Mouse (Mus musculus) ES-Bruce4 (cell line): ENCODE measurements around the gene Cage1. TPM values are rescaled to one million over a fixed set of nuclear protein-coding genes. Genes with fewer than 3 reads are reported as not detected.

ENCODE experiments used
- H3K27ac ChIP-seq: 2 replicates; pipeline ENCODE4 v1.5.1; 2012; ENCODE audit warnings: low read length, inconsistent platforms; ENCODE audit not compliant: insufficient read depth
- H3K27me3 ChIP-seq: 2 replicates; pipeline ENCODE4 v1.6.1; 2012; ENCODE audit warnings: mild to moderate bottlenecking, low read length, inconsistent platforms; ENCODE audit not compliant: control insufficient read depth, poor library complexity, insufficient read depth, severe bottlenecking
- H3K36me3 ChIP-seq: 2 replicates; pipeline ENCODE4 v1.6.1; 2012; ENCODE audit warnings: inconsistent platforms, mild to moderate bottlenecking, low read length, moderate library complexity; ENCODE audit not compliant: control insufficient read depth, poor library complexity, insufficient read depth, severe bottlenecking
- H3K4me1 ChIP-seq: one replicate; pipeline ENCODE4 v1.8.1; 2011; ENCODE audit warnings: low read length; ENCODE audit not compliant: control insufficient read depth, insufficient read depth
- H3K4me3 ChIP-seq: 2 replicates; pipeline ENCODE4 v1.5.1; 2011; ENCODE audit warnings: low read depth, mild to moderate bottlenecking, low read length
- H3K9ac ChIP-seq: 2 replicates; pipeline ENCODE4 v1.6.1; 2012; ENCODE audit warnings: low read depth, mild to moderate bottlenecking, inconsistent platforms; ENCODE audit not compliant: poor library complexity, severe bottlenecking
- H3K9me3 ChIP-seq: replicated peaks from 2 replicates; pipeline ENCODE4 v1.6.1; 2012; ENCODE audit warnings: mild to moderate bottlenecking, low read length, inconsistent platforms; ENCODE audit not compliant: control insufficient read depth, poor library complexity, insufficient read depth, severe bottlenecking
- CTCF ChIP-seq: IDR thresholded peaks from one replicate; pipeline ENCODE4 v1.8.1; 2011; ENCODE audit warnings: low read depth, low read length
- EP300 ChIP-seq: IDR thresholded peaks from 2 replicates; pipeline ENCODE4 v1.6.1; 2011; ENCODE audit warnings: low read depth, low read length; ENCODE audit not compliant: insufficient read depth
- POLR2A ChIP-seq: IDR thresholded peaks from one replicate; pipeline ENCODE4 v1.8.1; 2011; ENCODE audit warnings: low read length; ENCODE audit not compliant: insufficient read depth
- polyA plus RNA-seq: library from polyadenylated mRNA; stranded (reverse); fragments of >200 nt; gene quantifications from 2 replicates; pipeline ENCODE4 v1.2.4, GENCODE M21; 2011; ENCODE audit warnings: low read depth; ENCODE audit not compliant: missing spikeins, insufficient read depth, insufficient read length

The Cage1 gene
- polyA plus RNA-seq, 1 experiment, result 0.97 TPM

- TF ChIP-seq POLR2A (no peak), CTCF (no peak), EP300 (no peak)
- Histone ChIP-seq H3K4me3 (no peak overlapping the region), H3K36me3 (no peaks in the 10 kb centered on the region), H3K4me1 (no peaks in the 10 kb centered on the region), H3K9me3 (no peaks in the 10 kb centered on the region), H3K9ac (no peak overlapping the region), H3K27ac (no peak overlapping the region), H3K27me3 (no peaks in the 10 kb centered on the region)
Measured at GRCm38 (mm10) chr13:38002461-38002860, 34.4 kb downstream of the Cage1 start.

- Histone ChIP-seq H3K4me3 (no peak overlapping the region), H3K4me1 (no peaks in the 10 kb centered on the region), H3K27me3 (no peaks in the 10 kb centered on the region), H3K9ac (no peak overlapping the region), H3K9me3 (no peaks in the 10 kb centered on the region), H3K36me3 (no peaks in the 10 kb centered on the region), H3K27ac (no peak overlapping the region)
- no peak for TF ChIP-seq EP300
- TF ChIP-seq POLR2A, result no peak
- TF ChIP-seq CTCF, result no peak
Measured at GRCm38 (mm10) chr13:37999713-38000112, 37.2 kb downstream of the Cage1 start.

- TF ChIP-seq EP300, result no peak
- TF ChIP-seq POLR2A, result no peak
- no peak for TF ChIP-seq CTCF
- Histone ChIP-seq H3K9me3 (no peaks in the 10 kb centered on the region), H3K27me3 (no peaks in the 10 kb centered on the region), H3K4me3 (0 out of 2 replicates have a peak overlapping the region, but pooled peaks have one; percentile 8), H3K27ac (no peak overlapping the region), H3K4me1 (no peaks in the 10 kb centered on the region), H3K36me3 (peaks cover 20% of the 10 kb centered on the region), H3K9ac (peak overlapping the region; percentile 55; the same call in 1 of the 2 replicates)
Measured at GRCm38 (mm10) chr13:37994405-37994749, 42.5 kb downstream of the Cage1 start.

GRCm38 (mm10) chr13:37993704-37994404 lies 43.0 kb downstream of the Cage1 start, which contains the start of gene Ssr1:
Gene Ssr1, minus strand, starts transcription at chr13:37994217.
- no peaks in the 10 kb centered on the region for H3K9me3 ChIP-seq

GRCm38 (mm10) chr13:37993376-37993703 lies 43.5 kb downstream of the Cage1 start:
- peak overlapping the region; percentile 99 for H3K9ac ChIP-seq
- H3K27ac ChIP-seq, result no peak overlapping the region
- TF ChIP-seq POLR2A, result no peak
- TF ChIP-seq CTCF, result no peak
- TF ChIP-seq EP300, result no peak
- peak overlapping the region; percentile 95 for H3K4me3 ChIP-seq
- H3K36me3 ChIP-seq, result peaks cover 28% of the 10 kb centered on the region
- no peaks in the 10 kb centered on the region for H3K4me1 ChIP-seq
- H3K27me3 ChIP-seq, result no peaks in the 10 kb centered on the region
- no peaks in the 10 kb centered on the region for H3K9me3 ChIP-seq

More at GRCm38 (mm10) chr13:37993704-37994404, 43.0 kb downstream of the Cage1 start, which contains the start of gene Ssr1:
- H3K9ac ChIP-seq, result peak within 1 kb of the TSS; percentile 99
- H3K4me3 ChIP-seq, result peak within 1 kb of the TSS; percentile 95
- TF ChIP-seq CTCF (no peak), POLR2A (peak; percentile 60)
- H3K27me3 ChIP-seq, result no peaks in the 10 kb centered on the region
- H3K27ac ChIP-seq, result no peak within 1 kb of the TSS
- peaks cover 23% of the 10 kb centered on the region for H3K36me3 ChIP-seq
- H3K4me1 ChIP-seq, result no peaks in the 10 kb centered on the region

GRCm38 (mm10) chr13:37992638-37993371 lies 44.1 kb downstream of the Cage1 start:
- no peak overlapping the region for H3K27ac ChIP-seq
- H3K4me1 ChIP-seq, result no peaks in the 10 kb centered on the region
- TF ChIP-seq EP300 (no peak), CTCF (no peak), POLR2A (no peak)

More at GRCm38 (mm10) chr13:37992638-37993371, 44.1 kb downstream of the Cage1 start:
- Histone ChIP-seq H3K27me3 (no peaks in the 10 kb centered on the region), H3K4me3 (peak overlapping the region; percentile 76), H3K9me3 (no peaks in the 10 kb centered on the region), H3K36me3 (peaks cover 34% of the 10 kb centered on the region), H3K9ac (peak overlapping the region; percentile 99)
